Mouse (Mus musculus) hematopoietic stem cell, adult 5-6 weeks (primary cell): ENCODE measurements at regions not wholly inside any gene's neighbourhood (a gene's known extent, or its start where the extent isn't known, plus 50 kb on each side); places are given as distances from the start of the nearest gene placed in this dataset.
"Not testable (repeated sequence)": the region's sequence is repeated elsewhere in the genome, so short reads cannot be mapped to it uniquely, and the experiment has no call there.

ENCODE experiments used
- ATAC-seq, 2 experiments: fragments of 125-278 bp in 1 of 2; replicated peaks in 1 of 2; 2 replicates each; pipeline ENCODE4 v1.8.0; 2016 to 2017; ENCODE audit warnings: inconsistent platforms in 2 of 2, mild to moderate bottlenecking in 2 of 2, moderate number of reproducible peaks in 2 of 2, low read depth in 1 of 2, moderate TSS enrichment in 1 of 2; ENCODE audit not compliant: low FRiP score in 2 of 2, poor library complexity in 2 of 2, severe bottlenecking in 2 of 2, insufficient read depth in 1 of 2, low TSS enrichment in 1 of 2

- ATAC-seq, result no peak
These were observed 187.8 kb downstream of the Zfp619 start for GRCm38 (mm10) chr7:39705118-39706095.

GRCm38 (mm10) chr7:39706606-39707005 is 189.0 kb downstream of the Zfp619 start:
- ATAC-seq, result no peak

GRCm38 (mm10) chr7:39716340-39717150 is 199.0 kb downstream of the Zfp619 start:
- ATAC-seq, result peak; percentile 45 to 66; a peak in 1 of 4 replicates

- no peak for ATAC-seq
These were observed 210.5 kb downstream of the Zfp619 start for GRCm38 (mm10) chr7:39727935-39728557.

- no peak for ATAC-seq
These were observed 211.4 kb downstream of the Zfp619 start for GRCm38 (mm10) chr7:39728930-39729329.

GRCm38 (mm10) chr7:39729723-39730122 is 212.2 kb downstream of the Zfp619 start:
- ATAC-seq, result no peak

DNA sequence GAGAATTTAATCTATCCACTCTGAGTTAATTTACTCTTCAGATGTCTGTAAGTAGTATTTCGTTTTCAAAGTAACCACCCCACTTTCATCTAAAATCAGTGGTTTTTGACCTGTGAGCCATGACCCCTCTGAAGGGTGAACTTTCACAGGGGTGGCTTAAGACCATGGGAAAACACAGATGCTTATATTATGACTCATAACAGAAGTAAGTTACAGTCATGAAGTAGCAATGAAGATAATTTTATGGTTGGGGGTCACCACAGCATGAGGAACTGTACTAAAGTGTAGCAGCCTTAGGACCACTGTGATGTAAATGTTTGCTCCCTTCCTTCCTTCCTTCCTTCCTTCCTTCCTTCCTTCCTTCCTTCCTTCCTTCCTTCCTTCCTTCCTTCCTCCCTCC is 215.2 kb downstream of the Zfp619 start:
- no peak for ATAC-seq

DNA sequence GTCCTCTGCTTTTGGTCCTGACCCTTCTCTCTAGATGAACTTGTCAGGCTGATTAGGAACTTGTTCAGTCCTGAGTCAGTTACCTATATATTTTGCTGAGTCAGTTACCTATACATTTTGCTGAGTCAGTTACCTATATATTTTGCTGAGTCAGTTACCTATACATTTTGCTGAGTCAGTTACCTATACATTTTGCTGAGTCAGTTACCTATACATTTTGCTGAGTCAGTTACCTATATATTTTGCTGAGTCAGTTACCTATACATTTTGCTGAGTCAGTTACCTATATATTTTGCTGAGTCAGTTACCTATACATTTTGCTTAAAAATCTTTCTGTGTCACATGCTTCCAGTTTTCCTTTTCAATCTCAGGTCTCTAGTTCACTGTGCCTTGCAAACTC is 230.8 kb downstream of the Zfp619 start:
- not testable (repeated sequence) for ATAC-seq

DNA sequence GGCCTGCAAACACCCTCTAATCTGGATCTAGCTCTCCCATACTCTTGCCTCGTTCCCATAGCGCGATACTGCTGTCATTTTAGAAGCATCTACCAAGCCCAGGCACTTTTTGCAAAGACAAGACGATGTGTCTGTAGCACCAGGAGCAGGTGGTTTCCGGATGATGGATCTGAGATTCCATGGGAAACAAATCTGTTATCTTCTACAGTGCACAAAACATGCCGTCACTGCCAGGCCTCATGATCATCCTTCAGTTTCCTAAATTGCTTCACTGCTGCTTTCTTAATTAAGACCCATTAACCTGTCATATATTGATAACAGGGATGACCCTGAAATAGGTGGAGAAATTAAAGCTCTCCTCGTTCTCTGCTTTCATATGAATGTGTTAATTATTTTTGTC is 232.9 kb downstream of the Zfp619 start:
- no peak for ATAC-seq

DNA sequence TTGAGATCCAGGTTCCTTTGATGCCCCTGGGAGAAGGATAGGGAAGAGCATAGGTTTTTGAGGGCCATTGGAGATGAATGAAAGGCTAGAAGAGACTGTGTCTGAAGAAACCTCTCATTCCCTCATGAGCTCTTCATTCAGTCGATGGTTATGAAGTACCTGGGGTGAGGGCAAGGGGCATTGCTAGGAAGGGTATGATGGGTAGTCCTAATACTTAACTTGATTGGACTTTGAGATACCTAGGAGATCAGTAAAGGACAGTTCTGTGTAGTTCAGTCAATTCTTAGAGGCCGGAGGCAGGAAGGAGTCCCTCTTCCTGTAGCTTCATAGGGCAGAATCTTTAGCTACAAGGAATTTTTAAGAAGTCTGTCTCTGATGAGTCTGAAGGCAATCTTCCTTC is 246.8 kb downstream of the Zfp619 start:
- ATAC-seq, result no peak

GRCm38 (mm10) chr7:39765094-39765493 is 247.5 kb downstream of the Zfp619 start:
- peak; percentile 29 to 42; a peak in 1 of 4 replicates for ATAC-seq

DNA sequence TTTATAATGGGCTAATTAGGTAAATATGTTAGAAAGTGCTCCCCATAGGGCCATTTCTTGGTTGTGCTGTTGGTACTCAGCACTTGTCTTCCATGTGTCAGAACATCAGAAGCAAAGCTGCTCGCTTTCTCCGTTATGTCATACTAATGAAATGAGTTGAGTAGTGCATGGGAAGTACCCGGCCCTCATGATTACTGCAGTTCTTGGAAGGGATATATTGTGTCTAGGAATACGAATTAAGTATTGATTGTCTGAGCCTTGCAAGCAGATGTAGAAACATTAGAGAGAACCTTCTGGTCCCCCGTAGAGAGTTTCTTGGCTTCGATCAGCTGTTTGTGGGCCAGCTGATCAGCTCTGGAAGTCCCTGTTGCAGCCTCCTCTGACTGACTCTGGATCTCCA is 255.7 kb downstream of the Zfp619 start:
- ATAC-seq, result no peak

DNA sequence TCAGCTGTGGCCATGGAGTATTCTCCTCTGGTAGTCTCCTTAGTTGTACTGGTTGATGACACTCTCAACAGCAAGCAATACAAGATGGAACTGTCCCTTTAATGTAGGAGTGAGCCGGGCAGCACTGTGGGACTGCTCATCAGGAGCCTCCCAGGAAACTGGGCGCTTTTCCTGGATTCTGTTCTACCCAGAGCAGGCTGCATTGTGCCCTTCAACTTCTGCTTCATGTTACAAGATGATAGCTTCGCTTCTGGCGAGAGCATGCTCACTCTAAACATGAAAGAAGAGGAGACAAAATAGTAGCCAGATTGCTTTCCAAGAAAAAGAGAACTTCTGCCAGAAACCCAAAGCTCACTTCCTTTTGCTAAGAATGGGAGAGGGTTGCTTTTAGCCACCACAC is 271.8 kb downstream of the Zfp619 start:
- no peak for ATAC-seq

DNA sequence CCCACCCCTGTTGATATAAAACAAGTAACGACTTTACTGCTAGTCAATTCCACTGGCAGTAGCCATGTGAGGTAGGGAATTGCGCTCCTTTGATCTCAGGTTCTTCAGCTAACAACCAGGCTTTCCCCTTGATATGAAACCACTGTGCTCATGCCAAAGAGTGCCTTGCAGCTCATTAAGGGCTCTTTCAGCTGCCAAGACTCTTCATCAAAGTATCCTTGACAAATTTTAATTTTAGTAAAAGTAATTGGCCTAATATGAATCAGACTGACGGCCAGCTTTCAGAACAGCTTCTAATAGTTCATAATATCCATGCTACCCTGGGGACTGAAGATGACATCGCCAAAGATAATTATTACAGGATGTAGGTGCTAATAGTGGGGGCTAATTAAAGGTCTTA is 272.3 kb downstream of the Zfp619 start:
- ATAC-seq, result no peak

- ATAC-seq, result no peak
These were observed 277.2 kb downstream of the Zfp619 start for GRCm38 (mm10) chr7:39794751-39795150.

- no peak for ATAC-seq
These were observed 286.7 kb downstream of the Zfp619 start for GRCm38 (mm10) chr7:39804276-39804675.

DNA sequence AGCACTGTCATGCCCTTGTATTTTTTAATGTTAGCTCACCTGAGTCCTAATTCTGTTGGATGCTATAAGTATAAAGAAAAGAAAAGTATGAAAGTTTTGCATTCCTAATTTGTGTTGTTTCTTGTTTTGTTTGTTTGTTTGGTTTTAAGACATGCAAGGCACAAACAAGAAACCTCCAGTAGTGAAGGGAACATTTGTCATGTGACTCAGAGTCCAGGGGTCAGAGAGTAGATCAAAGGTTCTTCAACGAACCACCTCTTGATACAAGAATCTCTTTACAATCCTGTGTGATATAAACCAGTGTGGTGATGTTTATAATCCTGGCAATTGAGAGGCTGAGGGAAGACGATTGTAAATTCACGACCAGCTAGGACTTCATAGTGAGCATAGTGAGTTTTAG is 300.5 kb downstream of the Zfp619 start:
- ATAC-seq, result no peak
